Mouse (Mus musculus) heart, embryonic 15.5 days (tissue): ENCODE results near the gene Prrc2a. TPM values are rescaled to one million over a fixed set of nuclear protein-coding genes. Genes with fewer than 3 reads are reported as not detected.

Source experiments
- ATAC-seq: fragments of 200-750 bp; cut with Nextera tagmentation; replicated peaks from 2 replicates; pipeline ENCODE4 v1.8.0; 2017; ENCODE audit warnings: low read depth, moderate TSS enrichment; ENCODE audit not compliant: insufficient number of reproducible peaks, insufficient read depth, low FRiP score
- H3K27ac ChIP-seq: fragments of 300-500 bp; sonication (generic); 2 replicates; pipeline ENCODE4 v1.5.1; 2015; ENCODE audit warnings: mild to moderate bottlenecking, inconsistent platforms
- H3K27me3 ChIP-seq: fragments of 300-500 bp; sonication (generic); 2 replicates; pipeline ENCODE4 v1.6.1; 2015; ENCODE audit warnings: inconsistent platforms
- H3K36me3 ChIP-seq: fragments of 300-500 bp; sonication (generic); 2 replicates; pipeline ENCODE4 v1.6.1; 2015; ENCODE audit warnings: mild to moderate bottlenecking, inconsistent platforms
- H3K4me1 ChIP-seq: fragments of 300-500 bp; sonication (generic); replicated peaks from 2 replicates; pipeline ENCODE4 v1.6.1; 2015; ENCODE audit warnings: inconsistent platforms
- H3K4me2 ChIP-seq: fragments of 300-500 bp; sonication (generic); 2 replicates; pipeline ENCODE4 v1.6.1; 2015; ENCODE audit warnings: inconsistent platforms, mild to moderate bottlenecking, moderate library complexity
- H3K4me3 ChIP-seq: fragments of 300-500 bp; sonication (generic); 2 replicates; pipeline ENCODE4 v1.5.1; 2015; ENCODE audit warnings: mild to moderate bottlenecking, inconsistent platforms
- H3K9ac ChIP-seq: fragments of 300-500 bp; sonication (generic); 2 replicates; pipeline ENCODE4 v1.6.1; 2015; ENCODE audit warnings: mild to moderate bottlenecking, inconsistent platforms
- H3K9me3 ChIP-seq: fragments of 300-500 bp; sonication (generic); replicated peaks from 2 replicates; pipeline ENCODE4 v1.6.1; 2016; ENCODE audit warnings: inconsistent platforms
- WGBS: fragments of 180-500 bp; shearing (Covaris S2); methylation state at CpG from one replicate; pipeline ENCODE4 v1.1.7; 2015; ENCODE audit warnings: mixed read lengths; 5-methylcytosine and 5-hydroxymethylcytosine counted together
- polyA plus RNA-seq: library from polyadenylated mRNA; unstranded; fragments of >200 nt; fragmentation: Nextera tagmentation; extraction: Ambion mirVana; gene quantifications from 2 replicates; pipeline ENCODE4 v1.2.1, GENCODE M21; 2015

The Prrc2a gene
- polyA plus RNA-seq, 1 experiment from 2014 or later = 95.1 TPM

DNA sequence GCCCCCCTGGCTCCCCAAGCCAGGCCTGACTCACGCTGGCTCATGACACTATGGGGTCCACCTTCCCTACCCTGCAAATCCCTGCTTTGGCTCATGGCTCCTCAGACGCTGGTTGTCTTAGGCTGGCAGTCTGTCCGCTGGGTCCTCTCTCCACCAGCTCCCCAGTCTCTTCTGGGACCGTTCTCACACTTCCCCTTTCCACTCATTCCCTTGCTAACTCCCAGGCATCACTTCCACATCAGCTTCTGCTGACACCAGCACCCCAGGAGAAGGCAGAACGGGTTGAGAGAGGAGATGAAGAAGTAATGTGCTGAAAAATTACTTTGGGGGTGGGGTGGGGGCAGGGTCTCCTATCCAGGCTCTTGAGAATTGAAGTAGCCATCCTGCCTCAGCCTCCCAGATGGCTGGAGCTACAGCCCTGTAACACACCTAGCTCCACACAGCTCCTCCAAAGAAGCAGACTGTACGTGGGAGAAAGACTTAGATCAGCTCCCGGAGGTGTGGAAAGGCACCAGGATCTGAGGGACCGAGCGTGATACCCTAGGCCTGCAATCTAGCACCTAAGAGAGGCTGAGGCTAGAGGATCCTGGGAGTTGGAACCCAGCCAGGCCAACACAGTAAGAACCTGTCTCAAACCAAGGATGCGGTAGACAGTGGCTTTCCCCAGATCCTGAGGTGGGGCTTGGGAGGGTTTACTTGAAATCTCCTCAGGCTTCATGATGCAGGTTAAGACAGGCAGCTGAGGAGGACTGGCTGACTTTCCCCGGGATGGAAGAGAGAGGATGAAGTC lies 7.9 kb upstream of the Prrc2a start:
- Histone ChIP-seq H3K9me3 (no peaks in the 10 kb centered on the region), H3K4me3 (no peak overlapping the region), H3K4me2 (no peak overlapping the region), H3K27me3 (no peaks in the 10 kb centered on the region), H3K36me3 (no peaks in the 10 kb centered on the region), H3K9ac (no peak overlapping the region), H3K27ac (peak overlapping the region; percentile 6; the same call in 1 of the 2 replicates), H3K4me1 (0 out of 2 replicates have a peak, but pooled peaks cover 5% of the 10 kb centered on the region)
- ATAC-seq = no peak
- WGBS = 50% methylated on average over 11 of the region's 11 CpGs

DNA sequence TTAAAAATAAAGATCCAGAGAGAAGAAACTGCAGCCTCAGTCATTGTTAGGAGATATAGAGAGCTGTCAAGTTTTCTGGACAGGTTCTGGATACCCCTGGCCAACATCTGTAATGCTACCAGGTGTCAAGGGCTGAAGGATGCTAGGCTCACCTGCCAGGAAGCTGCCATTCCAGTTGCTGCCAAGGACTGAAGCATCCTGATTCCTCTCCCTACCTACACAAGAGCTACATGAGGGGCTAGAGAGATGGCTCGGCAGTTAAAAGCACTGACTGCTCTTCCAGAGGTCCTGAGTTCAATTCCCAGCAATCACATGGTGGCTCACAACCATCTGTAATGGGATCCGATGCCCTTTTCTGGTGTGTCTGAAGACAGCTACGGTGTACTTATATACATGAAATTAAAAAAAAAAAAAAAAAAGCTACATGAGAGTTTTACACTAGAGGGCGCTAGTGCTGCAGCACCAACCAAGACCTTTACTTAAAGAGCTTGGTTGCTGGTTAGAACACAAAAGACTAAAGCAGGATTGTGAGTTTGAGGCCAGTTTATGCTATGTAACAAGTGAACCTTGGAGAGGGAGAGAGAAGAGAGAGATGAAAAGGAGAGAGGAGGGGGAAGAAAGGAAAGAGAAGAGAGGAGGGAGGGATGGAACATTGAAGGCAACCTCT lies 4.0 kb upstream of the Prrc2a start:
- Histone ChIP-seq H3K4me2 (no peak overlapping the region), H3K36me3 (no peaks in the 10 kb centered on the region), H3K4me3 (no peak overlapping the region), H3K4me1 (peaks cover 16% of the 10 kb centered on the region), H3K9me3 (no peaks in the 10 kb centered on the region), H3K27ac (no peak overlapping the region), H3K9ac (no peak overlapping the region), H3K27me3 (no peaks in the 10 kb centered on the region)
- ATAC-seq = no peak
- 17% methylated on average over 4 of the region's 4 CpGs for WGBS

DNA sequence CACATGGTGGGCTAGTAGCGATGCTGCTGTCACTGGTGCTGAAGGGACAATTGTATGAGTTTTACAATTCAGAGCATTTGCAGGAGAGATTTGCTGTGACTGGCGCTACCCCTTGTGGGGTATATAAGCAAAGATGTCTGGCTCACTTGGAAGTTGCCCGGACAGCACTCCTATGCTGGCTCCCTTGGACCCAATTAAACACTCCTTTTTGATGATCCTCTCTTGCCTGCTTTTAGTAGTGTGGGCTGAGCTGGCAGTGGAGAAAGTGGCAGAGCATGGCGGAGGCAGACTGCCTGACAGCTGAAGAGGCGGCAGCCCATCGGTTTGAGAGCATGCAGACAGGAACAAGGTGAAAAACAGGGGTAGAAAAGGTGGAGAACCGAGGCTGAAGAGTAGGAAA lies 3.1 kb upstream of the Prrc2a start:
- Histone ChIP-seq H3K9me3 (no peaks in the 10 kb centered on the region), H3K4me2 (no peak overlapping the region), H3K4me3 (no peak overlapping the region), H3K27ac (no peak overlapping the region), H3K27me3 (no peaks in the 10 kb centered on the region), H3K9ac (no peak overlapping the region), H3K36me3 (no peaks in the 10 kb centered on the region), H3K4me1 (peaks cover 21% of the 10 kb centered on the region)
- WGBS = 81% methylated on average over 7 of the region's 7 CpGs
- no peak for ATAC-seq

DNA sequence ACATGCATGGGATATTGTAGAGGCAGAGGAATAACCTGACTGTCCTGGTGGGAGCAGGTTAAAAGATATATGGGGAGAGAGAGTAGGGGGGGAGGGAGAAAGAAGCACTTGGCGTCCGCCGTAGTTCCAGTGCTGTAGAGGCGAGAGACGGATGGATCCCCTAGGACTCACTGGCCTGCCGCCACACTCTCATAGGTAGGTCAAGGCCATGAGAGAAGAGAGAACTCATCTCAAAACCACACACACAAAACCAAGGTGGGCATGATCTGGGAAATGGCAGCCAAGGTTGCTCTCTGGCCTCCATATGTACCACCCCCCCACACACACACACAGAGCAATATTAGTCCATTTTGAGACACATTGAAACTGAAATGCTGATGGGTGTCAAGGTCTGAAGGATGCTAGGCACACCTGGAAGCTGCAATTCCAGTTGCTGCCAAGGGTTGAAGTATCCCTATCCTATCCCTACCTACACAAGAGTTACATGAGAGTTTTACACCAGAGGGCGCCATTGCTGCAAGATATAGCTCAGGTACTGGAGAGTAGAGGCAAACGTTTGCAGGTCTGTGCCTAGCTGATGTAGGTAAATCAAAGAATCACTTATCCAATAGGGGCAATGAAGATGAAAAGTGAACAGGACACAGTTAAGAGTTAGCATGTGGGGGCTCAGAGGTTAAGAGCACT lies 1.8 kb upstream of the Prrc2a start:
- Histone ChIP-seq H3K9ac (0 out of 2 replicates have a peak overlapping the region, but pooled peaks have one; percentile 47), H3K36me3 (peaks cover 2% of the 10 kb centered on the region), H3K27ac (peak overlapping the region; percentile 97), H3K9me3 (no peaks in the 10 kb centered on the region), H3K4me2 (0 out of 2 replicates have a peak overlapping the region, but pooled peaks have one; percentile 61), H3K27me3 (no peaks in the 10 kb centered on the region), H3K4me3 (peak overlapping the region; percentile 92; the same call in 1 of the 2 replicates), H3K4me1 (peaks cover 30% of the 10 kb centered on the region)
- WGBS = 72% methylated on average over 8 of the region's 8 CpGs
- no peak for ATAC-seq

DNA sequence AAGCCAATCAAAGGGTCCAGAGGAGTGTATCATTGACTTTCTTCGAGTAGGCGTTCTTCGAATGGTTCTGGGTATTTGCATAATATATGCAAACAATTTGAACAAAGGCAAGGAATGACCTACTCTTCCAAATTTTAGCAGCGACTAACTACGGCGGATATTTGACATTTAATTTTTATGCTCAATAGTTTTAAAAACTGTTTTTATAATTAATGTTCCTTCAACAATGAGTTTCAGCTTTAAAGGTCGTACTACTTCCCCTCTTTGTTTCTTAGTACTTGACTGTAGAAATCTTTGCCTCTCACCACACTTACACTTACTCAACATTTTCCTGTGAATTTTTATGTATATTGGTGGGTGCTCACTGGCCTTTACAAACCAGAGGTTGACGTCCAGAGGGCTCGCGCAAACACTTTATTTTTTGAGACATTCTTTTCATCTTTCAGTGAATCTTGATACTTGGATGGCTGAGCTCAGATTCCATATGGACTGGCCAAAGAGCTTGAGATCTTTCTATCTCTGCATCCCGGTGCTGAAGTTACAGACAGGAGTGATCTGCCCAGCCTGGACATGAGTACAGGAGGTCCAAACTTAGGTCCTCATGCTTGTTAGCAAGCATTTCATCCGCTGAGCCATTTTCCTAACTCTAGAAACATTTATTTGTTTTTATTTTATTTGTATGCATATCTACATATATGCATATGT lies 906 bp upstream of the Prrc2a start:
- ATAC-seq = no peak
- Histone ChIP-seq H3K4me3 (peak overlapping the region; percentile 92), H3K27me3 (no peaks in the 10 kb centered on the region), H3K27ac (peak overlapping the region; percentile 97), H3K9ac (peak overlapping the region; percentile 47), H3K4me1 (peaks cover 31% of the 10 kb centered on the region), H3K36me3 (peaks cover 11% of the 10 kb centered on the region), H3K9me3 (no peaks in the 10 kb centered on the region), H3K4me2 (peak overlapping the region; percentile 61)
- WGBS = 21% methylated on average over 12 of the region's 12 CpGs

GRCm38 (mm10) chr17:35164218-35164567 lies 504 bp downstream of the Prrc2a start:
- Histone ChIP-seq H3K9ac (peak overlapping the region; percentile 98), H3K9me3 (no peaks in the 10 kb centered on the region), H3K27me3 (no peaks in the 10 kb centered on the region), H3K4me2 (peak overlapping the region; percentile 92), H3K4me1 (peaks cover 31% of the 10 kb centered on the region), H3K4me3 (peak overlapping the region; percentile 92), H3K27ac (peak overlapping the region; percentile 97), H3K36me3 (peaks cover 25% of the 10 kb centered on the region)
- under 1% methylated on average over 28 of the region's 28 CpGs for WGBS
- ATAC-seq = no peak

- H3K4me2 ChIP-seq = peak overlapping the region; percentile 92
- peaks cover 31% of the 10 kb centered on the region for H3K4me1 ChIP-seq
- H3K4me3 ChIP-seq = peak overlapping the region; percentile 92
- no peaks in the 10 kb centered on the region for H3K9me3 ChIP-seq
- H3K9ac ChIP-seq = peak overlapping the region; percentile 98
- H3K27me3 ChIP-seq = no peaks in the 10 kb centered on the region
- peaks cover 32% of the 10 kb centered on the region for H3K36me3 ChIP-seq
- peak overlapping the region; percentile 97 for H3K27ac ChIP-seq
- WGBS = 5% methylated on average over 8 of the region's 8 CpGs
- ATAC-seq = no peak
Measured at GRCm38 (mm10) chr17:35163326-35164081, 1.2 kb downstream of the Prrc2a start.

GRCm38 (mm10) chr17:35162730-35163129 lies 2.0 kb downstream of the Prrc2a start:
- peaks cover 31% of the 10 kb centered on the region for H3K4me1 ChIP-seq
- H3K27ac ChIP-seq = peak overlapping the region; percentile 97
- H3K36me3 ChIP-seq = peaks cover 40% of the 10 kb centered on the region
- peak overlapping the region; percentile 92 for H3K4me3 ChIP-seq
- ATAC-seq = no peak
- H3K27me3 ChIP-seq = no peaks in the 10 kb centered on the region
- peak overlapping the region; percentile 92 for H3K4me2 ChIP-seq
- no peaks in the 10 kb centered on the region for H3K9me3 ChIP-seq
- 26% methylated on average over 12 of the region's 12 CpGs for WGBS
- peak overlapping the region; percentile 98 for H3K9ac ChIP-seq

DNA sequence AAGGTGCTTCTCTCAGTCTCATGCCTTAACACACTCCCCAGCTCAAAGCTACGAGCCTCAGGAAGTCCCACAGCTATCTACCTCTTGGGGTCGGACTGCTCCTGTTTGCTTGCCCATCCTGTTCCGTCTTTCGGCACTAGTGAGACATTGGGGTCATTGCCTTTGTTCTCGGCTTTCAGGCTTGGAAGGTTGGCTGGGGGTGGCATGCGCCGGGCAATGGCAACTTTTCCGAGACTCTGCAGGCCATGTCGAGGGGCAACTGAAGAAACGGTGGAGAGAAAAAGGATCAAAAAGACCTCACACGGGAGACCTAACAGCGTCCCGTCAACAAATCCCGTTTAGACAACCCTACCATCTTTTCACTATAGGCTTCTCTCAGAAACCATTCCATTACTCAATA lies 2.6 kb downstream of the Prrc2a start:
- peaks cover 31% of the 10 kb centered on the region for H3K4me1 ChIP-seq
- ATAC-seq = no peak
- H3K9me3 ChIP-seq = no peaks in the 10 kb centered on the region
- H3K36me3 ChIP-seq = peaks cover 46% of the 10 kb centered on the region
- no peaks in the 10 kb centered on the region for H3K27me3 ChIP-seq
- 61% methylated on average over 14 of the region's 14 CpGs for WGBS
- H3K27ac ChIP-seq = peak overlapping the region; percentile 6
- peak overlapping the region; percentile 92 for H3K4me2 ChIP-seq
- peak overlapping the region; percentile 98 for H3K9ac ChIP-seq
- H3K4me3 ChIP-seq = peak overlapping the region; percentile 92

GRCm38 (mm10) chr17:35161421-35161820 lies 3.3 kb downstream of the Prrc2a start:
- Histone ChIP-seq H3K9me3 (no peaks in the 10 kb centered on the region), H3K27ac (no peak overlapping the region), H3K4me2 (no peak overlapping the region), H3K4me1 (peaks cover 28% of the 10 kb centered on the region), H3K9ac (no peak overlapping the region), H3K36me3 (peaks cover 53% of the 10 kb centered on the region), H3K27me3 (no peaks in the 10 kb centered on the region), H3K4me3 (no peak overlapping the region)
- ATAC-seq = no peak
- 73% methylated on average over 11 of the region's 11 CpGs for WGBS
